Mouse (Mus musculus): ENCODE data around the gene Tmbim4.

The Tmbim4 gene

GRCm38 (mm10) chr10:120245681-120246080, 44.3 kb downstream of the Tmbim4 start:
- DNase-seq (ENCODE audit: low read depth, low spot score) = no peak

GRCm38 (mm10) chr10:120246994-120247750, 45.8 kb downstream of the Tmbim4 start:
- peak; percentile 90 for DNase-seq (ENCODE audit: low read depth, low spot score)

- no peak for DNase-seq (ENCODE audit: low read depth, low spot score)
Measured at GRCm38 (mm10) chr10:120250911-120251683, 49.7 kb downstream of the Tmbim4 start.

GRCm38 (mm10) chr10:120251791-120252190, 50.4 kb downstream of the Tmbim4 start:
- DNase-seq (ENCODE audit: low read depth, low spot score) = no peak

GRCm38 (mm10) chr10:120252800-120253199, 51.4 kb downstream of the Tmbim4 start:
- DNase-seq (ENCODE audit: low read depth, low spot score) = no peak

- DNase-seq (ENCODE audit: low read depth, low spot score) = peak; percentile 70
Measured at GRCm38 (mm10) chr10:120257231-120257630, 55.8 kb downstream of the Tmbim4 start.

- no peak for DNase-seq (ENCODE audit: low read depth, low spot score)
Measured at GRCm38 (mm10) chr10:120267790-120268189, 66.4 kb downstream of the Tmbim4 start.

GRCm38 (mm10) chr10:120269946-120270345, 68.6 kb downstream of the Tmbim4 start:
- no peak for DNase-seq (ENCODE audit: low read depth, low spot score)

- peak; percentile 55 for DNase-seq (ENCODE audit: low read depth, low spot score)
Measured at GRCm38 (mm10) chr10:120270777-120271176, 69.4 kb downstream of the Tmbim4 start.

GRCm38 (mm10) chr10:120271318-120271717, 69.9 kb downstream of the Tmbim4 start:
- DNase-seq (ENCODE audit: low read depth, low spot score) = no peak

- DNase-seq (ENCODE audit: low read depth, low spot score) = no peak
Measured at GRCm38 (mm10) chr10:120271879-120272269, 70.5 kb downstream of the Tmbim4 start.

GRCm38 (mm10) chr10:120272270-120272883, 71.0 kb downstream of the Tmbim4 start:
- DNase-seq (ENCODE audit: low read depth, low spot score) = peak; percentile 69

GRCm38 (mm10) chr10:120273335-120273734, 71.9 kb downstream of the Tmbim4 start:
- DNase-seq (ENCODE audit: low read depth, low spot score) = no peak
